Mouse (Mus musculus) megakaryocyte progenitor cell, adult 5-6 weeks (primary cell): ENCODE results near the gene Eif5a. TPM values are rescaled to one million over a fixed set of nuclear protein-coding genes. Genes with fewer than 3 reads are reported as not detected.

Source experiments
- ATAC-seq: replicated peaks from 2 replicates; pipeline ENCODE4 v1.8.0; 2016; ENCODE audit warnings: mild to moderate bottlenecking, moderate TSS enrichment, inconsistent platforms; ENCODE audit not compliant: poor library complexity
- total RNA-seq, 2 experiments: library from RNA; stranded (forward) in 1 of 2; stranded (reverse) in 1 of 2; fragments of 157-497, 149-512 nt in 1 of 2; fragments of 200-1000 nt in 1 of 2; gene quantifications; 2 replicates each; pipeline versions ENCODE4 v1.2.3 to v1.2.4; 2015 to 2017

The Eif5a gene
- total RNA-seq, 2 experiments from 2014 or later = 1,221 to 1,412 TPM

- no peak for ATAC-seq
These were observed 12.6 kb downstream of the Eif5a start for GRCm38 (mm10) chr11:69909174-69909573.

DNA sequence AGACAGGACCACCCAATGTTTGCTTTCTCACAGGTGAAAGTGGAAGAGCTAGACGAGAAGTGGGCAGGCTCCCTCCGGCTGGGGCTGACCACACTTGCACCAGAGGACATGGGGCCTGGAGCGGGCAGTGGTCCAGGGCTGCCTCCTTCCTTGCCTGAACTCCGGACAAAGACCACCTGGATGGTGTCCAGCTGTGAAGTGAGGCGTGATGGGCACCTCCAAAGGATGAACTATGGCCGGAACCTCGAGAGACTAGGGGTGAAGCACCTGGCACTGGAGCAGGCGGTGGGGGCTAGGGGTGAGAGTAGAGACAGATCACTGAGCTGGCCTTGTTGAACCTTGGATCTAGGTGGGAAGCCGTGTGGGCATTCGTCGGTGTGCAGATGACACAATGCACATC is 13.1 kb downstream of the Eif5a start:
- no peak for ATAC-seq

- ATAC-seq = no peak
These were observed 17.4 kb downstream of the Eif5a start for GRCm38 (mm10) chr11:69904311-69904710.

DNA sequence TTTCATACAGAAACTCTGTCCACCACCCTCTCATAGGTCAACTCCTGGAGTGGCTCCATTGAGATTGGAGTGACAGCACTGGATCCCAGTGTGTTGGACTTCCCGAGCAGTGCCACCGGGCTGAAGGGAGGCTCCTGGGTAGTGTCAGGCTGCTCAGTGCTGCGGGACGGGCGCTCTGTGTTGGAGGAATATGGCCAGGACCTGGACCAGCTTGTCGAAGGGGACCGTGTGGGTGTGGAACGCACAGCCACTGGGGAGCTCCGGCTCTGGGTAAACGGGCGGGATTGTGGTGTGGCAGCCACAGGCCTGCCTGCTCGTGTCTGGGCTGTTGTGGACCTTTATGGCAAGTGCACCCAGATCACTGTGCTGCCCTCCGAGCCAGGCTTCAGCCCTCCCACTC is 18.8 kb downstream of the Eif5a start:
- ATAC-seq = no peak

DNA sequence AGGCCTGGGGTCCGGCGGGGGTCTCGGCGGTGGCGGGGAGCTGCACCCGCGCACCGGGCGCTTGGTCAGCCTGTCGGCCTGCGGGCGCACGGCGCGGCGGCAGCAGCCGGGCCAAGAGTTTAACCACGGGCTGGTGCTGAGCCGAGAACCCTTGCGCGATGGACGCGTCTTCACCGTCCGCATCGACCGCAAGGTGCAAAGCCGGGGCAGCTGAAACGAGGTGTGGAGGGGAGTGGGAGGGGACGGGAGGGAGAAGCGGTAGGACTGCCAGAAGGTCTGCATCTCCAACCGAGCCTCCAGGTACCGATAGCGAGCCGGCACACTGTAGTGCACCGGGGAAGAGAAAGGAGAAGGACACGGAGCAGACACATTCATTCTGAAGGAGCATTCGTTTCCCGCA is 19.8 kb downstream of the Eif5a start:
- ATAC-seq = no peak

DNA sequence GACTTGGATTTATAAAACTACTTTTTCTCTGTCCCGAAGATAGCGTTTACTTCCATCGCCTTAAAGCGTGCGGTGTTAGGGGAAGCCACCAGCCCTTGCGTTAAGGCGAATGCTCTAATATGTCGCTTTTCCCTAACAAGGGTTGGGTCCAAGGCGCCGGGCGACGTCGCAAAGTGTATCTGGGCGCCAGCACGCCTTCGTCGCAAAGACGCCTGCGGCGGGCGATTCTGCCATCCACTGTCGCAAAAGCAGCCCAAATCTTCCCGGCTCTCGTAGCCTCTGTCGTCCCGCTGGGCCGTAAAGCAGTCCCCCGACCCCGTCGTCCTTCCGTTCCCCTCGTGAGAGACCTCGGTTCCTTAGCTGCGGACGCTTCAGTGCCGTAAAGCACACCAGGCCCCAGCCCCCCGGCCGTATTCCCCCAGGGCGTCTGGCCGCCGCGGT is 20.3 kb downstream of the Eif5a start:
- peak; percentile 87 for ATAC-seq

DNA sequence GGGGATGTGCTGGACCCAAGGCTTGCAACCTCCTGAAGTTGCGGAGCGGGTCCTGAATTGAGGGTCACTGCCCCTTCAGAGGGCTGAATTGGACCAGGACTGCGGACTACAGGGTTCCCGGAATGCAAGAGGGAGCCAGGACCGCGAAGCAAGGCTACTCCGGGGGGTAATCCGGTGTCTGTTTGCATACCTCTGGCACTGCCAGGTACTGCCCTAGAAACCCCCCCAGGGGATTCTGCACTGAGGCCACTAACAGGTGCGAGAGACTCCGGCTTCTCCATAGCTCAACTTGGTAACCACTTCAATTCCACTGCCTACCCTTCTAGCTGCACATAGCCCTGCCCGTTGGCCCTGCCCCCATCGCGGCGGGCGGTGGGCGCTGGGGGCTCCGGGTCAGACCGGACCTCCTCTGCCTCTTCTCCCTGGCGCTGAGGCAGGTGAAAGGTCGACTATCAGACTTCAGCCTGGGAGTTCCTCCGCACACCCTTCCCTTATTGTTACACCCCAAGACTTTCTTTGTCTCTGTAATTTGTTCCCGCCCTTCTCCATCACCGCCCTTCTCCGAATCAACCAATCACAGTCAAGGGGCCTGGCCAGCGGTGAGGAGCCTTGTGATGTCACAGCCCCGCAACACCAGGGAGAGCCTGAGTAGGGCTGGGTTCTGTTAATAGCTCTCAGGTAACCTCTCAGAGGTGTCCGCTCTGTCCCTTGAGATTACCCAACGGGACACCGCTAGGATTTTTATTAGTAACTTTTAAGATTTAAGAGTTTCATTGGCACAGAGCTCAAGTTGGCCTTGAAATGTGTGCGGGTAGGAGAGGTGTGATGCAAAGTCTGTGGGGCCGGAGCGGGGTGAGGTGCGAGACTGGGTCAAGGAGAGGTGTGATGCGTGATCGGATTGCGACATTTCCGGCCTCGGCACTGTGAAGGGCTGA is 21.0 kb downstream of the Eif5a start, which contains the start of the genes 2810408A11Rik and Neurl4:
TSS of gene 2810408A11Rik (minus strand) at position 517 of the 935 bp plus-strand sequence.
TSS of gene Neurl4 (plus strand) at position 602 of the 935 bp plus-strand sequence.
- peak; percentile 83 for ATAC-seq

- ATAC-seq = no peak
These were observed 21.9 kb downstream of the Eif5a start for GRCm38 (mm10) chr11:69899870-69900269.

DNA sequence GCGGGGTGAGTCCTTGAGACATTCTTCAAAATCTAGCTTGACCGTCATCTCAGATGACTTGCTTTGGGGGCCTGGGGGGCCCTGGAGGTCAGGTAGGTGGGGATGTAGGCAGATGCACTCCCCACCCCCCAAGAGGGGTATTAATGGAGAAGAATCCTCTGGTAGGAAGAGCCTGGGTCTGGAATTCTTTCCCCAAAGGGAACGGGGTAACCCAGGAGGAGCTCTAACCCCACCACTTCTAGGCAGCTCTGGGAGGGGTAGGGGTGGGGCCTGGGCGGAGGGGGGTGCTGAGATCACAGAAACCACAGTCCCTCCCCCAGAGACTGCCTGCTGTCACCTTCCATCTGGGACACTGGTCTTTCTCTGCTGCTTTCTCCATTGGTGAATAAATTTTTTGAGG is 26.5 kb downstream of the Eif5a start, which contains the start of gene Acap1:
TSS of gene Acap1 (minus strand) at position 249 of the 400 bp plus-strand sequence.
- ATAC-seq = peak; percentile 79

DNA sequence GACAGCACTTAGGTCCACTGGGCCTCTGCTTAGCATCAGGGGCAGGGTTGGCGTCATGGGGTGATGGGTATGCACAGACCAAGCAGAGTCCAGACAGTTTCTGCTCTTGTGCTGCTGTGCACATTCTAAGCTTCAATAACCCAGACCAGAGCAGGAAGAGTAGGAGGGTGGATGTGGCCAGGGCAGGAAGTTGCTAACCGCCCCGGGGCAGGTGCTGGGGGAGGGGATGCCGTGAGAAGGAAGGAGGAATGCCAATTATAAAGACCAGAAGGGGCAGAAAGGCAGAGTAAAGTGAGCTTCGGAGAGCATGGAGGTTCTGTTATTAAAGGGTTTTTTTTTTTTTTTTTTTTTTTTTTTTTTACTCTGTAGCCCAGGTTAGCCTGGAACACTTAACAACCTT is 27.1 kb downstream of the Eif5a start:
- peak; percentile 70 for ATAC-seq

GRCm38 (mm10) chr11:69891482-69891881 is 30.3 kb downstream of the Eif5a start:
- peak; percentile 40 for ATAC-seq

DNA sequence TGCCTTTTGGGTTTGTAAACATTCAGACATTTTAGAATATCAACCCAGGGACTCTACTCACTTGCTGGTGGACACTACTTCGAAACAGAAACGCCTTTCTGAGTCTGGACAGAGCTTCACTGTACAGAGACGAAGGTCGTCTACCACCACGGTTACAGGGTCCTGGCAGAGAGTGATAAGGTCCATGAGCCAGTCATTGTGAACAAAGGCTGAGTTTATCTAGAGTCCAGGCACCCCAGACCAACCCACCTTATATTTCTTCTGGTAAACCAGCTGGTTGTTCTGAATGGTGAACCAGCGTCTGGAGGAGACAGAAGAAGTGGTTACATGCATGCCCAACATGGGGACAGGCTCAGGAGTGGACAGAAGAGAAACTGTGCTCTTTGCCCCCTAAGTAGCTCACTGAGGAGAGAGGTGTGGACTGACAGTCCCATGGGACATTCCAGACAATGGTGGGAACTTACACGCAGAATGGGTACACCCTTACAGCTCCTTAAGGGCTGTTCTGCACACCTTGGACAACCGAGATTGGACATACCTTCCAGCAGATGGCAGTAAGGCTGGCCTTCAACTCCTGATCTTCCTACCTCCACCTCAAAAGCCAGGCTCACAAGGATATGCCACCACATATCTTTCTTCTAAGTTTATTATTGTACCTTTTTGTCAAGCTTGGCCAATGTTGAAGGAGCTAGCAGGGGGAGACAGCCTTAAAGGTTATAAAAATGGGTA is 34.7 kb downstream of the Eif5a start:
- peak; percentile 70 for ATAC-seq

DNA sequence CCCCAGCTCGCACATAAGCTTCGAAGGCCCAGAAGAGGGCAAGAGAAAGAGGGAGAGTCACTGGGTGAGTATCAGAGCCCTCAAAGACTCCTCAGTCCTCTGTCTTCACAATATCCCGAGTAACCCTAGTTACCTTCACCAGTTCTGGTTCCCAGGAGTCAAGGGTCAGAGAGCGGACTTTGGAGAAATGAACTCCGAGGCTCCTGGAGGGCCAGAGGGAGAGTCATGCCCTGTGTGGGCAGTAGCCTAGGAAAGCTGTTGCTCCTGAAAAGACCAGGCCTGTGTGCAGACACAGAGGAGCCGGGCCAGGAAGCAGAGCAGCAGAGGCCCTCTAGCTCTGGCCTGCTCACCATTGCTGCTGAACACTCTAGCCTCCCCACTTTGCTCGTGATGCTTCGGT is 37.1 kb downstream of the Eif5a start:
- no peak for ATAC-seq

- ATAC-seq = no peak
These were observed 37.5 kb downstream of the Eif5a start for GRCm38 (mm10) chr11:69884240-69884639.

GRCm38 (mm10) chr11:69883527-69884151 is 38.1 kb downstream of the Eif5a start:
- ATAC-seq = 0 out of 2 replicates have a peak, but pooled peaks have one; percentile 6

GRCm38 (mm10) chr11:69883066-69883465 is 38.7 kb downstream of the Eif5a start:
- ATAC-seq = no peak

DNA sequence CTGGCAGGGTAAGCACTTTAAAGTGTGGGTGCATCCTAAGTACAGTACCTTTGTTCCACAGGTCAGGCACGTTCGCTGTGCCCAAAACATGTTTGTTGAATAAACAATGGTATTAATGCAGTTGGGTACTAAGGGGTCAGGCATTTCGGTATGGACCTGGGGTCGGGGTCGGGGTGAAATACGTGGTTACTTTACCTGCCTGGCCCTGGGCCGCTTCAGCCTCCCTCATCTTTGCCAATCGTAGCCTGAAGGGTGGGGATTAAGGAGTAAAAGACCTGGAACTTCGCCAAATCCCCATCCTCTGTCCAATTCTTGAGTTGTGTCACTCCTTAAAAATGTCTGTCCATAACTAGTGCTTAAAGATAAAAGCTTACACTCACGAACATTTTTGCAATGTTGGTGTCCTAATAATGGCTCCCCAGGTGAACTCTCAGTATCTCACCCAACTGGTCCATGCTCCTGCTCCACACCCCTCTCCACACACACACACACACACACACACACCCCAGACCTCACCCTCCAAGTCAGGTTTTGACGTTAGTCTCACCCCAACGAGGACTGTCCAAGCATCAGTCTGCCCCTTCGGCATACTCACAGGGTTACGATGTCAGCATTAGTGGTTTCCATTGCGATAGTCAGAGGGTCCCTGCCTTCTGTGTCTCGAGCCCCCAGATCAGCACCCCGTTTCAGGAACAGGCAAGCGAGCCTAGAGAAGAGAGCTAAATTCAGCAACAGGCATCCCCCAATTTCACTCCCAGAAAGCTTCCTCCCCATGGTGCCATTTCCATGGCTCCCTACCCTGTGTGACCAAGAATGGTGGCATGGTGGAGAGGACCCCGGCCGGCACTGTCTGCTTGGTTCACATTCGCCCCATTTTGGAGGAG is 39.7 kb downstream of the Eif5a start:
- no peak for ATAC-seq

- ATAC-seq = peak; percentile 56
These were observed 40.7 kb downstream of the Eif5a start, which contains the start of gene Kctd11 for GRCm38 (mm10) chr11:69880853-69881603. TSS of gene Kctd11 (minus strand) at chr11:69881406.

- peak; percentile 35 for ATAC-seq
These were observed 41.3 kb downstream of the Eif5a start for GRCm38 (mm10) chr11:69880506-69880852.
